Mouse (Mus musculus): ENCODE data around the gene Scamp5. TPM values are rescaled to one million over a fixed set of nuclear protein-coding genes. Genes with fewer than 3 reads are reported as not detected.

Gene Scamp5
- 10.3 and 12.7 TPM in 2 replicates for total RNA-seq (2014; rRNA removed)
- 13.7 and 18.2 TPM in 2 replicates for polyA plus RNA-seq (2012; rRNA removed)

- peak within 1 kb of the TSS; percentile 83 for H3K9ac ChIP-seq (ENCODE audit: low read depth, low read length)
- H3K79me2 ChIP-seq (ENCODE audit: control insufficient read depth, insufficient read depth, low read length), result peaks cover 3% of the 10 kb centered on the region; the same call in 1 of the 2 replicates
- H3K4me3 ChIP-seq (ENCODE audit: insufficient read depth, low read depth, low read length), result peak within 1 kb of the TSS; percentile 76
- H3K27me3 ChIP-seq (ENCODE audit: control insufficient read depth, insufficient read depth, low read length), result no peaks in the 10 kb centered on the region
- 0 out of 2 replicates have a peak within 1 kb of the TSS, but pooled peaks have one; percentile 10 for H3K27ac ChIP-seq (replicated peaks; ENCODE audit: insufficient read depth, low read depth, low read length)
- 2% methylated on average over 48 of the region's 48 CpGs for WGBS
- DNase-seq (ENCODE audit: extremely low read depth, low read depth, low spot score), result peak; percentile 73
- TF ChIP-seq CTCF (IDR thresholded peaks at IDR 0.05; ENCODE audit: low read depth, low read length) (no peak), POLR2A (IDR thresholded peaks at IDR 0.05; ENCODE audit: extremely low read depth, insufficient read depth, low read length) (peak; percentile 38; the same call in 1 of the 2 replicates)
- no peaks in the 10 kb centered on the region for H3K36me3 ChIP-seq (ENCODE audit: control insufficient read depth, insufficient read depth, low read length)
- H3K4me1 ChIP-seq (ENCODE audit: control insufficient read depth, insufficient read depth, low read length), result peaks cover 8% of the 10 kb centered on the region
These were observed at the start of gene Scamp5 for GRCm38 (mm10) chr9:57467896-57468549. TSS of gene Scamp5 (minus strand) at chr9:57468060.

- peaks cover 5% of the 10 kb centered on the region; the same call in 1 of the 2 replicates for H3K79me2 ChIP-seq (ENCODE audit: control insufficient read depth, insufficient read depth, low read length)
- no peak overlapping the region for H3K9ac ChIP-seq (ENCODE audit: low read depth, low read length)
- no peaks in the 10 kb centered on the region for H3K36me3 ChIP-seq (ENCODE audit: control insufficient read depth, insufficient read depth, low read length)
- H3K4me3 ChIP-seq (ENCODE audit: insufficient read depth, low read depth, low read length), result no peak overlapping the region
- H3K27me3 ChIP-seq (ENCODE audit: control insufficient read depth, insufficient read depth, low read length), result no peaks in the 10 kb centered on the region
- 0 out of 2 replicates have a peak, but pooled peaks cover 1% of the 10 kb centered on the region for H3K4me1 ChIP-seq (ENCODE audit: control insufficient read depth, insufficient read depth, low read length)
- TF ChIP-seq CTCF (IDR thresholded peaks at IDR 0.05; ENCODE audit: low read depth, low read length), result no peak
- no peak for TF ChIP-seq POLR2A (IDR thresholded peaks at IDR 0.05; ENCODE audit: extremely low read depth, insufficient read depth, low read length)
- 7% methylated on average over 3 of the region's 3 CpGs for WGBS
- peak; percentile 39 for DNase-seq (ENCODE audit: extremely low read depth, low read depth, low spot score)
- no peak overlapping the region for H3K27ac ChIP-seq (replicated peaks; ENCODE audit: insufficient read depth, low read depth, low read length)
These were observed 49.3 kb upstream of the Scamp5 start for GRCm38 (mm10) chr9:57517113-57517512.

GRCm38 (mm10) chr9:57510577-57510976 lies 42.7 kb upstream of the Scamp5 start:
- Histone ChIP-seq H3K4me3 (ENCODE audit: insufficient read depth, low read depth, low read length) (no peak overlapping the region), H3K27ac (replicated peaks; ENCODE audit: insufficient read depth, low read depth, low read length) (no peak overlapping the region), H3K36me3 (ENCODE audit: control insufficient read depth, insufficient read depth, low read length) (no peaks in the 10 kb centered on the region), H3K27me3 (ENCODE audit: control insufficient read depth, insufficient read depth, low read length) (no peaks in the 10 kb centered on the region), H3K4me1 (ENCODE audit: control insufficient read depth, insufficient read depth, low read length) (no peaks in the 10 kb centered on the region), H3K79me2 (ENCODE audit: control insufficient read depth, insufficient read depth, low read length) (no peaks in the 10 kb centered on the region), H3K9ac (ENCODE audit: low read depth, low read length) (no peak overlapping the region)
- 90% methylated on average over 2 of the region's 2 CpGs for WGBS
- TF ChIP-seq CTCF (IDR thresholded peaks at IDR 0.05; ENCODE audit: low read depth, low read length) (no peak), POLR2A (IDR thresholded peaks at IDR 0.05; ENCODE audit: extremely low read depth, insufficient read depth, low read length) (no peak)
- DNase-seq (ENCODE audit: extremely low read depth, low read depth, low spot score), result no peak

- no peak for DNase-seq (ENCODE audit: extremely low read depth, low read depth, low spot score)
These were observed 37.8 kb upstream of the Scamp5 start for GRCm38 (mm10) chr9:57505700-57506099.

GRCm38 (mm10) chr9:57504891-57505290 lies 37.0 kb upstream of the Scamp5 start:
- TF ChIP-seq POLR2A (IDR thresholded peaks at IDR 0.05; ENCODE audit: extremely low read depth, insufficient read depth, low read length) (no peak), CTCF (IDR thresholded peaks at IDR 0.05; ENCODE audit: low read depth, low read length) (no peak)
- Histone ChIP-seq H3K4me3 (ENCODE audit: insufficient read depth, low read depth, low read length) (no peak overlapping the region), H3K36me3 (ENCODE audit: control insufficient read depth, insufficient read depth, low read length) (no peaks in the 10 kb centered on the region), H3K9ac (ENCODE audit: low read depth, low read length) (no peak overlapping the region), H3K27ac (replicated peaks; ENCODE audit: insufficient read depth, low read depth, low read length) (no peak overlapping the region), H3K4me1 (ENCODE audit: control insufficient read depth, insufficient read depth, low read length) (no peaks in the 10 kb centered on the region), H3K27me3 (ENCODE audit: control insufficient read depth, insufficient read depth, low read length) (peaks cover 6% of the 10 kb centered on the region), H3K79me2 (ENCODE audit: control insufficient read depth, insufficient read depth, low read length) (no peaks in the 10 kb centered on the region)
- 58% methylated on average over 10 of the region's 10 CpGs for WGBS
- DNase-seq (ENCODE audit: extremely low read depth, low read depth, low spot score), result no peak

More at GRCm38 (mm10) chr9:57505700-57506099, 37.8 kb upstream of the Scamp5 start:
- Histone ChIP-seq H3K36me3 (ENCODE audit: control insufficient read depth, insufficient read depth, low read length) (no peaks in the 10 kb centered on the region), H3K9ac (ENCODE audit: low read depth, low read length) (no peak overlapping the region), H3K27me3 (ENCODE audit: control insufficient read depth, insufficient read depth, low read length) (peaks cover 6% of the 10 kb centered on the region), H3K4me1 (ENCODE audit: control insufficient read depth, insufficient read depth, low read length) (no peaks in the 10 kb centered on the region), H3K79me2 (ENCODE audit: control insufficient read depth, insufficient read depth, low read length) (no peaks in the 10 kb centered on the region), H3K4me3 (ENCODE audit: insufficient read depth, low read depth, low read length) (no peak overlapping the region), H3K27ac (replicated peaks; ENCODE audit: insufficient read depth, low read depth, low read length) (no peak overlapping the region)
- 15% methylated on average over 8 of the region's 8 CpGs for WGBS
- TF ChIP-seq CTCF (IDR thresholded peaks at IDR 0.05; ENCODE audit: low read depth, low read length), result no peak
- TF ChIP-seq POLR2A (IDR thresholded peaks at IDR 0.05; ENCODE audit: extremely low read depth, insufficient read depth, low read length), result no peak

- Histone ChIP-seq H3K9ac (ENCODE audit: low read depth, low read length) (no peak overlapping the region), H3K27ac (replicated peaks; ENCODE audit: insufficient read depth, low read depth, low read length) (no peak overlapping the region), H3K79me2 (ENCODE audit: control insufficient read depth, insufficient read depth, low read length) (no peaks in the 10 kb centered on the region), H3K4me1 (ENCODE audit: control insufficient read depth, insufficient read depth, low read length) (no peaks in the 10 kb centered on the region), H3K4me3 (ENCODE audit: insufficient read depth, low read depth, low read length) (peak overlapping the region; percentile 39; the same call in 1 of the 2 replicates), H3K36me3 (ENCODE audit: control insufficient read depth, insufficient read depth, low read length) (no peaks in the 10 kb centered on the region), H3K27me3 (ENCODE audit: control insufficient read depth, insufficient read depth, low read length) (peaks cover 6% of the 10 kb centered on the region)
- TF ChIP-seq POLR2A (IDR thresholded peaks at IDR 0.05; ENCODE audit: extremely low read depth, insufficient read depth, low read length), result no peak
- peak; percentile 29 for TF ChIP-seq CTCF (IDR thresholded peaks at IDR 0.05; ENCODE audit: low read depth, low read length)
- 2% methylated on average over 34 of the region's 34 CpGs for WGBS
- no peak for DNase-seq (ENCODE audit: extremely low read depth, low read depth, low spot score)
These were observed 36.5 kb upstream of the Scamp5 start for GRCm38 (mm10) chr9:57504381-57504700.
